ENCODE assay signal across 8 mouse cellular contexts in genomic region chr15:36716686-36717038, GRCm38 (mm10).
A peak's percentile ranks its signal among the peaks of the same experiment; 100 is the strongest.
DNase-seq lines count a peak whose midpoint lies in the region; ATAC-seq and TF ChIP-seq lines count a peak whose summit lies in the region.

No protein-coding gene starts in this region.

- H3K4me2 ChIP-seq in hindbrain, embryonic 15.5 days: peak overlapping the region; percentile 44; the same call in 1 of the 2 replicates
- peak overlapping the region; percentile 36 for H3K4me2 ChIP-seq in midbrain, embryonic 14.5 days (ENCODE audit: low read length)

- DNase-seq in kidney, adult 2 months: no peak
- no peak for DNase-seq in kidney, adult 18-20 months
- DNase-seq in midbrain, embryonic 14.5 days: no peak
- no peak for DNase-seq in urinary bladder, adult 2 months (ENCODE audit: low spot score)
- DNase-seq in ovary, adult 18-20 months (ENCODE audit: low spot score): no peak
- DNase-seq in spleen, postnatal 14 days (ENCODE audit: low spot score in 2 of 2): no peak

- peak overlapping the region; percentile 99 for H3K27ac ChIP-seq in kidney, adult 2 months (ENCODE audit: insufficient read depth, low read depth, low read length)
- H3K27ac ChIP-seq in cortical plate, adult 2 months (ENCODE audit: insufficient read depth, low read length): peak overlapping the region; percentile 70
- H3K27ac ChIP-seq in hindbrain, embryonic 15.5 days (replicated peaks): peak overlapping the region; percentile 32
- peak overlapping the region; percentile 55; the same call in 1 of the 2 replicates for H3K27ac ChIP-seq in midbrain, embryonic 14.5 days (replicated peaks; ENCODE audit: low read depth, low read length)

- H3K27me3 ChIP-seq in kidney, adult 2 months (replicated peaks; ENCODE audit: control insufficient read depth, insufficient read depth, low read length): no peaks in the 10 kb centered on the region
- no peaks in the 10 kb centered on the region for H3K27me3 ChIP-seq in hindbrain, embryonic 15.5 days
- H3K27me3 ChIP-seq in midbrain, embryonic 14.5 days (ENCODE audit: control insufficient read depth, insufficient read depth, low read length): no peaks in the 10 kb centered on the region

- TF ChIP-seq POLR2A in kidney, adult 2 months (IDR thresholded peaks at IDR 0.05; ENCODE audit: low read depth, low read length): no peak
- TF ChIP-seq POLR2A in cortical plate, adult 2 months (IDR thresholded peaks at IDR 0.05; ENCODE audit: extremely low read depth, insufficient read depth, low read length): no peak

- H3K4me1 ChIP-seq in kidney, adult 2 months (ENCODE audit: control insufficient read depth, insufficient read depth, low read length): peaks cover 16% of the 10 kb centered on the region
- peaks cover 5% of the 10 kb centered on the region for H3K4me1 ChIP-seq in cortical plate, adult 2 months (ENCODE audit: control insufficient read depth, insufficient read depth, low read length)
- H3K4me1 ChIP-seq in hindbrain, embryonic 15.5 days (replicated peaks): peaks cover 9% of the 10 kb centered on the region
- 0 out of 2 replicates have a peak, but pooled peaks cover 5% of the 10 kb centered on the region for H3K4me1 ChIP-seq in midbrain, embryonic 14.5 days (ENCODE audit: control insufficient read depth, insufficient read depth, low read length)

- H3K9me3 ChIP-seq in hindbrain, embryonic 15.5 days: no peaks in the 10 kb centered on the region
- H3K9me3 ChIP-seq in midbrain, embryonic 14.5 days (ENCODE audit: control insufficient read depth, low read length): no peaks in the 10 kb centered on the region

- ATAC-seq in hindbrain, embryonic 15.5 days (ENCODE audit: low FRiP score, low read depth): no peak
- no peak for ATAC-seq in midbrain, embryonic 14.5 days (ENCODE audit: low FRiP score, low TSS enrichment)

- H3K36me3 ChIP-seq in kidney, adult 2 months (ENCODE audit: control insufficient read depth, insufficient read depth, low read length): no peaks in the 10 kb centered on the region
- no peaks in the 10 kb centered on the region for H3K36me3 ChIP-seq in hindbrain, embryonic 15.5 days
- H3K36me3 ChIP-seq in midbrain, embryonic 14.5 days (ENCODE audit: control insufficient read depth, insufficient read depth, low read length): no peaks in the 10 kb centered on the region

- no peak overlapping the region for H3K4me3 ChIP-seq in kidney, adult 2 months (ENCODE audit: insufficient read depth, low read depth, low read length)
- H3K4me3 ChIP-seq in cortical plate, adult 2 months (ENCODE audit: insufficient read depth, low read length): no peak overlapping the region
- no peak overlapping the region for H3K4me3 ChIP-seq in hindbrain, embryonic 15.5 days
- H3K4me3 ChIP-seq in midbrain, embryonic 14.5 days (replicated peaks; ENCODE audit: low read depth, low read length): no peak overlapping the region

- no peak overlapping the region for H3K9ac ChIP-seq in hindbrain, embryonic 15.5 days
- 0 out of 2 replicates have a peak overlapping the region, but pooled peaks have one; percentile 1 for H3K9ac ChIP-seq in midbrain, embryonic 14.5 days (replicated peaks; ENCODE audit: low read length)

- TF ChIP-seq CTCF in kidney, adult 2 months (conservative IDR thresholded peaks at IDR 0.05; ENCODE audit: insufficient read depth, insufficient read length, low read depth, low read length): no peak
- TF ChIP-seq CTCF in cortical plate, adult 2 months (IDR thresholded peaks at IDR 0.05; ENCODE audit: extremely low read depth, insufficient read depth, low read length): no peak

Comparison
In these comparisons a context has a peak if more than half of its experiments do, and no peak if none do; other contexts are left out.
1. H3K27ac ChIP-seq: peak in every context shown above with its lines; median percentile 99 in kidney, adult 2 months; 70 in cortical plate, adult 2 months; 55 in midbrain, embryonic 14.5 days; 32 in hindbrain, embryonic 15.5 days.